Mouse (Mus musculus): ENCODE results near the gene Chka.
A peak's percentile ranks its signal among the peaks of the same experiment; 100 is the strongest.

Gene Chka

DNA sequence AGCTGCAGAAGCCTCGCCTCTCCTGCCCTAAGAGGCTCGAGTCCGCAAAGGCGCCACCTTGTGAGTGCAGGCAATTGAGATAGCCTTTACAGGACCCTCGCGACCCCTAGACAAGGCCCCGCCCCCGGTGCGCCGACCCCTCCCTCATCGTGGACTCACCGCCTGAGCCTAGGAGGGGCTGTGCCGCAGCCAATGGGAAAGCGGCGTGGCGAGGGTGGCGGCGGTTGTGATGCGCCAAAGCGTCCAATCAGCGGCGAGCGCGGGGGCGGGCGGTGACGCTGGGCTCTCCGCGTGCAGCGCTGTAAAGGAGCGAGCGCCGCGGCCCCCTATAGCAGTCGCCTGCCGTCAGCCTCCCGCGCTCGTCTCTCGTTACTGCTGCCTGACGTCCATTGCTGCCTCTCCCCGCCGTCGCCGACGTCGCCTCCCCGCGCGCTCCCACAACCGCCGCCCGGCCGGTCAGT is at the start of gene Chka:
Chka (plus strand) TSS at position 272 of the 461 bp plus-strand sequence.
- peak; percentile 95 for DNase-seq

DNA sequence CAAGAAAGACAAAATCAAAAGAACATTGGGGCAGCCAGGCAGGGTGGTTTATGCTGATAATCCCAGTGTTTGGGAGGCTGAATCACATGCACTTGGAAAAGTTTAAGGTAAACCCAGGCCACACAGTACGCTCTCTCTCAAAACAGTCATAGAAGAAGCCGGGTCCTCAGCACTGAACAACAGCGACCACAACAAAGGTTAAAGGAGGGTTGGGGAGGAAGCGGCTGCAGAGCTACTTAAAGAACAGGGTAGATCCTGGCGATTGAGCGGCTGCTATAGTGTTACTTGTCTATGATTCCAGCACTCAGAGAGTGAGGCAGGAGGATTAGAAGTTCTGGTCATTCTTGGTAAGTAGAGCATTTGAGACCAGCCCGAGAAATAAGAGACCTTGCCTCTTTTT is 46.0 kb upstream of the Chka start:
- DNase-seq: no peak

- peak; percentile 65 for DNase-seq
These were observed 40.9 kb upstream of the Chka start for GRCm38 (mm10) chr19:3810536-3811233.

DNA sequence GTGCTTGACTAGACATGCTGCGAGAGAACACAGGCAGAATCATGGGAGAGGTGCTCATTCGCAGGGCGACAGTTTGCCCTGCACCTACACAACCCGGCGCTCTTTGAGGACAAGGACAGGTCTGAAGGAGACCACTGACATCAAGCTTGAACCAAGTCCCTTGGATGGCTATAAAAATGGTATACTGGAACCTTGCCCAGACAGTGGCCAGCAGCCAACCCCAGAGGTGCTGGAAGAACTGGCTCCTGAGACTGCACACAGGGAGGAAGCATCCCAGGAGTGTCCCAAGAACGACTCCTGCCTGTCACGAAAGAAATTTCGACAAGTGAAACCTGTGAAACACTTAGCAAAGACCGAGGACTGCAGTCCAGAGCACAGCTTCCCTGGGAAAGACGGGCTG is 37.1 kb upstream of the Chka start:
- peak; percentile 72 for DNase-seq

DNA sequence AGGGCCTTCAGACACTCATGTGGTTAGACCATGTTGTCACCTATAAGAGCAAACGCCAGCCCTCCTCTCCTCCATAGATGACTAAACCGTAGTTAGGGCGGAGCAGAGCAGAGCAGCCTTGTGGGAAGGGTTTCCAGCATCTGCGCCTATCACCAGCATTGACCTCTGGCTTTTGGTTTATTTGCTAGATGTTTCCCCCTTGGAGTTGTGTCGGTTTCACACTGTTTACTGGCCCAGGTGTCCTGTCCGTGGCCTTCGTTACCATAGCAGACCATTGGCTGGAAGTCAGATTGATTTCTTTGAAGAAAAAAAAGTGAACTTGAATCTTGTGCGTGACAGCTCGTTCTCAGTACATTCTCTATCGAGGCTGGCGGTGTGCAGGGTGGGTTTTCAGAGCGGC is 35.7 kb upstream of the Chka start:
- DNase-seq: no peak

DNA sequence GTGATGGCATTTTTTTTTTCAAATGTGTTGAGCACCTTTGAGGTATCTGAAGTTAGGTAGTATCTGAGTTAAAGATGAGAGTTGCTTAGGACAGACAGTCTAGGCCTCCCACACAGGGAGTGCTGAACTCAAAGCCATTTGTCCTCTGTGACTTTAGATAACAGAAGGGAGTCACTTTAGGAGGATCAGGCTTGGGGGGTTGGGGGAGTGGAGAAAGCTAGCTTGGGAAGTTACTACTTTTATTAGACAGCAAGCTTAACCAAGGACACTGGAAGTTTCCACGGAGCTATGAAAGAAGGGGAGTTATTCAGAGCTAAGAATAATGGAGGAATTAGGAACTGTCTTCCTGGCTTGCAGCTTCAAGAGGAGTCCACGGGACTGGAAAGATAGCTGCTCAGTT is 32.5 kb upstream of the Chka start:
- DNase-seq: no peak

DNA sequence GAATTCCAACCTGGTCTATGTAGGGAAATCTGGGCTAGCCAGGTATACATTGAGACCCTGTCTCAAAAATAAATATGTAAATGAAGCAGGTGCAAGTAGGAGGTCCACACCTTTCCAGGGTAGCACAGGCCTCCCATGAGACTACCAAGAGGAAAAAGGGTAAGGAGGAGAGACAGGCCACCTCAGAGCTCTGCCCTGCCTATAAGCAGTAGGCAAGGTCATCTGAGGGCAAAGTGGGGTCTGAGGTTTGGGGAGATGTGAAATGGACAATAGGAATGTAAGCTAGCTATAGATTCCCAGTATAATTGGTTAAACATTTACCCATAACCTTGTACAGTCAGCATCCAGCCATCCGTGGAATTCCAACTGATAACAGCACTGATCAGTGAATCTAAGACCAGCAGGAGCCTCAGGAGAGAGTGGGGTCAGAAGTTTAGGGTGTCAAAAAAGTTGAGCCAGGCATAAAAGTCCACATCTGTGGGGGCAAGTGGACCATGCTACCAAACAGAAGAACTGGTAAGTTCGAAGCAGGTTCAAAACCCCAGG is 31.6 kb upstream of the Chka start:
- no peak for DNase-seq

GRCm38 (mm10) chr19:3825044-3825443 is 26.5 kb upstream of the Chka start:
- no peak for DNase-seq

DNA sequence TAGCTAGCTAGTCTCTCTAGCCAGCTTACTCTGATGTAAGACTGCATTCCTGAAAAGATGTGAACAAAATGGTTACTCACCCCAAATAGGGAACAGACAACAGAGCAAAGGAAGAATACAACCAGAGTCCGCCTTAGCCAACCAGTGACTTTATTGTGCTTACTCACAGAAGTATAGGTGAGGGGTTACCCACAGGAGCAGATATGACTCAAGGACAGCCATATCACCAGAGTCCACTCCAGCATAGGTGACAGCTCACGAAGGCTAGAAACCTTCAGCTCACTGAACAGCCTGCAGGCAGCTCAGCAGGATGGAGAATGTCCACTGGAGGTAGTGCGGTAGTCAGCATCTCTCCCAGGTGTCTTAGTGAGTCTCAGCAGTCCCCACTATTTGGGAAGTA is 21.7 kb upstream of the Chka start:
- DNase-seq: no peak

DNA sequence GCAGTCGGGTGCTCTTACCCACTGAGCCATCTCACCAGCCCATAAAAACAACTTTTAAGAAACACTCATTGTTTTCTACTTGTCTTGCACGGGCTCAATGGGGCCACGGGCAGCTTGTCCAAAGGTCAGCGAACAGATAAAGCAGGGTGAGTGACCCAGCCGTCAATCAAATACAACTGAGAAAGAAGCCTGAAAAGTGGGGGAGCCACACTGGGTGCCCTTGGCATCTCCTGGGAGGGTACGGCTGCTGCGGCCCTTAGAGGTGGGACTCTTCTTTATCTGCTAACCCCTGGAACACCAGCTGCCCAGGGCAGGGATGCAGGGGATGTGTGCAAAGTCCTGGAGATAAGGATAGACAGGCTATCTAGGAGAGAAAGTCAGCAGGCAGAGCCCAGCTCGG is 19.9 kb upstream of the Chka start:
- DNase-seq: peak; percentile 74

DNA sequence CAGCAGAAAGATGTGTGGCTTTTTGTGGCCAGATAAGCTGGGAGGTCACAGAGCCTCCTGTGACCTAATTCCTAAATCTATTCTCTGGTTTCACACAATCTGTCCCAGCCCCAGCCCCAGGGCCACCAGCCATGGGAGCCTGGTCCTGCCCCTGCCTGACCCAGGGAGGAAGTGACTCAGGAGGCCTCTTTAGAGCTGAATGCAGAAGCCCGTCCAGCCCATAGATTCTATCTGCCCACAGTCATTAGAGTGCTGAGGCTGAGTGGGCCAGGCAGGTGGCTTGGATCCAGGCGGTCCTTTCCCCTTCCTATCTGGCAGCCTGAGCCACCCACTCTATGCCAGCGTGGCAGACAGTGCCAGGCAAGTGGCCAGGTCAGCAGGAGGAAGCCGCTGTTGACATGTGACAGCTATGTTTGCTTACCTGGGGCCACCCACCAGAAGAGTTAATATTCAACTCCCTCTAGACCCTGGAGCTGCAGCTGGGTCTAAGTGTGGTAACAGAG is 18.7 kb upstream of the Chka start:
- DNase-seq: peak; percentile 95

GRCm38 (mm10) chr19:3834301-3834700 is 17.3 kb upstream of the Chka start:
- no peak for DNase-seq

DNA sequence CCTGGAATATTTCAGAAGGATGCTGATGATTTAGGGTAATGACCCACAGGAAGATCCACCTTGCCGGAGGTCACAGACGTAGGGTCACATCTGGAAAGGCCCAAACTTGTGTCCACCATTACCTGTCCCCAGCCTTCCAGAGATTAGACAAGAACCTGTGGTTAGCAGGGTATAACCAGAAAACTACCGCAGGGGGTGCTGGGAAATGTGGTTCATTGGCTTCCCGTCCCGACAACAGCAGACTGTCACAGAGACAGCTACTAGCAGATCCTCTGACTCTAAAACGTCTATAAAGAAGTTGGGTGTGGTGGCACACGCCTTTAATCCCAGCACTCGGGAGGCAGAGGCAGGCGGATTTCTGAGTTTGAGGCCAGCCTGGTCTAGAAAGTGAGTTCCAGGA is 14.8 kb upstream of the Chka start:
- no peak for DNase-seq

DNA sequence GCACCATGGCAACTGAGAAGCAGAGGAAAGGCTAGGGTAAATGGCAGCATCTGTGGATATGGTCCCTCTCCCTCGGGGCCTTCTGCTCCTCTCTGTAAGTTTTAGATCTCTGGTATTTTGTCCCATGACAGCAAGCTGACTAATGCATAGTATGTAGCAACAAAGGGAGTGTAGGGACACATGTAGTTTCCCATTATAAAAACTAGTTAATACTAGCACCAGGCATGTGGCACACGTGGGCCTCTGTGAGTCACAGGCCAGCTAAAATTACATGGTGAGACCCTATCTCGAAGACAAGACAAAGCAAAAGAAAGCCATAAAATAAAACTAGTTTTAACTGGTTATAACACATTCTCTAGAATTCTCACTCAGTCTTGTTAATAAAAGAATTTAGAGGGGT is 12.6 kb upstream of the Chka start:
- no peak for DNase-seq

- DNase-seq: no peak
These were observed 11.9 kb upstream of the Chka start for GRCm38 (mm10) chr19:3839686-3840085.

DNA sequence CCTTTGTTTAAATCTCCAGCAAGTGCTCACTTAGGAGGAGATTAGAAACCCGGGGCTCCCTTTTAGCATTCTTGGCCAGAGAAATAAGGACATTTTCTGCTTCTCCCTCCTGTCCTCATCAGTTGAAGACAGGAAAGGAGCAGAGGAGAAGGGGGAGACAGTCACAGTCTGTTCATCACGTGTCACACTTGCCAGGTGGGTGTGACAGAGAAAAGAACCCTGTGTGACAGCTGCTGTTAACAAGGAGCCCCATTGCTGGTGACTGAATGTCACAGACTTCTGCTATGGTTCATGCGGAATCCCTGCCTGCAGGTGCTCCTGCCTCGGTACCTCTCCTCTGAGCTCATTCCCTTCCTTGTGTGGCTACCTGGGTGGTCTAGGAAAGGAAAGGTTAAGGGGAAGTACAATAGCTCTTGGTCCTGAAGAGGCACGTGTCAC is 11.3 kb upstream of the Chka start:
- no peak for DNase-seq

DNA sequence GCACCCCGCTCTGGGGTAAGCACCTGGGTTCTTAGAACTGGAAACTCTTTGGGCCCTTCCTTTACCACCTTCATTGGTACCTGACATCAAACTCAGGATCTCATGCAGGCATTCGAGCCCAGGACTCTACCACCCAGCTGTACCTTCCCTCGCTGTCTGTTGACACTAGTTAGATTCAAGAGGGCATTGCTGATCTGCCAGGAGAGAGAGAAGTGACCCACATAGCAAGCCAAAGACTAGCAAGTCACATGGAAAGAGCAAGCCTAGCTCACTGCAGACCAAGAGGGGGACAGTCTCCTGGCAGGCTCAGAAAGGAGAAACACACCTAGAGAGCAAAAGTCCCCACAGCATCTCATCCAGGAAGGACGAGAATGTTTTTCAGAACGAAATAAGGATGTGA is 10.9 kb upstream of the Chka start:
- no peak for DNase-seq

- DNase-seq: peak; percentile 90
These were observed 9.0 kb upstream of the Chka start for GRCm38 (mm10) chr19:3842359-3843148.

- DNase-seq: no peak
These were observed 7.9 kb upstream of the Chka start for GRCm38 (mm10) chr19:3843629-3844028.

DNA sequence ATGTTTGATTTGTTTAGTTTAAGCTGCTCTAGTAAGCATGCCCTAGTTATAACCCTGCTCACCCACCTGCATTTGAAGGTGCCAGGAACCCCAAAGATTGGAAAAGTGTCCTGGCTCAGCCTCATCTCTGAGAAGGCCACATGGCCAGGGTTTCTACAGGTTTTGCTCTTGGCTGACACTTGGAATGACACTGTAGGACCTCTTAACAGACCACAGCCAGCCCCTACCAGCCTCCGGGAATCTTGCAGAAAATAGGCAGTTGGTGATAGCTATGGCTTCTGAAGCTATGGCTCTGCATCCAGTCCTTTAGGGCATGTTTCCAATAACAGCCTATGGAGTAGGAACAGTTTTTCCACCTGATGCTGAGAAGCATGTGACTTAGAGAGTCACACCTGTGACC is 6.7 kb upstream of the Chka start:
- no peak for DNase-seq

GRCm38 (mm10) chr19:3845339-3845738 is 6.2 kb upstream of the Chka start:
- no peak for DNase-seq

DNA sequence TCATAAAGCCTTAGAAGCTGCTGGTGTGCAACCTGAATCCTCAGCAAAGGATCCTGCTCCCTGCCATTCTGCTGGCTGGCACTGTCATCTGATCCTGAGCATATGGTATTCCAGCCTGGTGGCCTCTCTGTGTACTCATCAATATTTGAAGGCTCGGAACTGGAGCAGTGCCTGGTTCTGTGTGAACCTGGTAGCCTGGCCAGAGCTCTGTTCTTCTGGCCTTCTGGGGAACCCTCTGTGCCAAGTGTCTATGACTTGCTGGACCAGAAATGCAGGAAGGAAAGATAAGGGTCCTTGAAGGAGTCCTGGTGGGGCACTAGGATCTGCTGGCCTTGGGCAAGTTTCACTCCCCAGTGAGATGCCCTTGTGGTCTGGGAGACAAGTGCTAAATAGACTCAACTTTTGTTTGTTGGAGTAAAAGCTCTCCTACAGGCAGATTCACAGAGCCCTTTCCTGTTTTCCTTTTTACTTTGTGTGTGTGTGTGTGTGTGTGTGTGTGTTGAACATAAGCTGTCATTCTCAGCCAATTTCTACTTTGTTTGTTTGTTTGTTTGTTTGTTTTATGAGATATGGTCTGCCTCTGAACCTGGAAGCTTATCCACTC is 5.7 kb upstream of the Chka start:
- DNase-seq: no peak
